Mouse (Mus musculus) MEL (cell line): ENCODE measurements at regions not wholly inside any gene's neighbourhood (a gene's known extent, or its start where the extent isn't known, plus 50 kb on each side); places are given as distances from the start of the nearest gene placed in this dataset.

Experiments
- DNase-seq: peaks from one replicate; pipeline ENCODE4 v3.0.0; 2011; ENCODE audit warnings: low read depth, low spot score
- H3K27ac ChIP-seq: 2 replicates; pipeline ENCODE4 v1.5.1; 2012; ENCODE audit warnings: low read depth, mild to moderate bottlenecking, control low read depth, low read length, moderate library complexity; ENCODE audit not compliant: control insufficient read depth
- H3K27me3 ChIP-seq, 2 experiments: fragments of 150-350 bp in 1 of 2; sonication (generic) in 1 of 2; 2 replicates each; pipeline ENCODE4 v1.6.1; 2012; ENCODE audit warnings: low read length in 2 of 2, mild to moderate bottlenecking in 2 of 2, improper control_type of control experiment in 1 of 2, moderate library complexity in 1 of 2; ENCODE audit not compliant: insufficient read depth in 2 of 2, control insufficient read depth in 1 of 2
- H3K36me3 ChIP-seq, 2 experiments: 2 replicates each; pipeline ENCODE4 v1.6.1; 2012 to 2014; ENCODE audit warnings: low read length in 2 of 2, improper control_type of control experiment in 1 of 2, inconsistent platforms in 1 of 2, mild to moderate bottlenecking in 1 of 2; ENCODE audit not compliant: insufficient read depth in 2 of 2, control insufficient read depth in 1 of 2
- H3K4me1 ChIP-seq, 2 experiments: fragments of 150-350 bp in 1 of 2; sonication (generic) in 1 of 2; 2 replicates each; pipeline ENCODE4 v1.6.1; 2012; ENCODE audit warnings: low read length in 2 of 2, improper control_type of control experiment in 1 of 2, mild to moderate bottlenecking in 1 of 2; ENCODE audit not compliant: insufficient read depth in 2 of 2, control insufficient read depth in 1 of 2
- H3K4me3 ChIP-seq, 2 experiments: fragments of 150-350 bp in 1 of 2; sonication (generic) in 1 of 2; 2 replicates each; pipeline ENCODE4 v1.5.1; 2012; ENCODE audit warnings: low read depth in 2 of 2, low read length in 2 of 2, mild to moderate bottlenecking in 2 of 2, moderate library complexity in 2 of 2, control low read depth in 1 of 2, improper control_type of control experiment in 1 of 2; ENCODE audit not compliant: control insufficient read depth in 1 of 2, insufficient read depth in 1 of 2
- H3K79me2 ChIP-seq: 2 replicates; pipeline ENCODE4 v1.6.1; 2012; ENCODE audit warnings: mild to moderate bottlenecking, low read length, moderate library complexity; ENCODE audit not compliant: control insufficient read depth, poor library complexity, insufficient read depth
- H3K9ac ChIP-seq: 2 replicates; pipeline ENCODE4 v1.6.1; 2012; ENCODE audit warnings: low read depth, mild to moderate bottlenecking, control low read depth, low read length, moderate library complexity; ENCODE audit not compliant: control insufficient read depth, poor library complexity, severe bottlenecking
- H3K9me3 ChIP-seq: fragments of 150-350 bp; sonication (generic); replicated peaks from 2 replicates; pipeline ENCODE4 v1.6.1; 2012; ENCODE audit warnings: mild to moderate bottlenecking, low read length, improper control_type of control experiment, moderate library complexity; ENCODE audit not compliant: insufficient read depth
- CHD1 ChIP-seq: IDR thresholded peaks from 2 replicates; pipeline ENCODE4 v1.6.1; 2012; ENCODE audit warnings: low read depth, mild to moderate bottlenecking, inconsistent platforms, low read length, improper control_type of control experiment
- CHD2 ChIP-seq: IDR thresholded peaks from 2 replicates; pipeline ENCODE4 v1.6.1; 2011; ENCODE audit warnings: low read length, improper control_type of control experiment
- CTCF ChIP-seq, 3 experiments: IDR thresholded peaks in 2 of 3; conservative IDR thresholded peaks in 1 of 3; 2 replicates each; pipeline ENCODE4 v1.5.1; 2011 to 2012; ENCODE audit warnings: low read length in 3 of 3, low read depth in 2 of 3, mild to moderate bottlenecking in 2 of 3, improper control_type of control experiment in 1 of 3, inconsistent platforms in 1 of 3, mixed read lengths in 1 of 3, moderate library complexity in 1 of 3; ENCODE audit not compliant: control insufficient read depth in 1 of 3, insufficient read depth in 1 of 3, poor library complexity in 1 of 3, severe bottlenecking in 1 of 3
- E2F4 ChIP-seq: IDR thresholded peaks from 2 replicates; pipeline ENCODE4 v1.6.1; 2011; ENCODE audit warnings: low read depth, low read length, improper control_type of control experiment, borderline replicate concordance
- ELF1 ChIP-seq: IDR thresholded peaks from 2 replicates; pipeline ENCODE4 v1.6.1; 2014; ENCODE audit warnings: low read depth, mild to moderate bottlenecking, inconsistent platforms, low read length, improper control_type of control experiment, moderate library complexity
- ETS1 ChIP-seq: IDR thresholded peaks from 2 replicates; pipeline ENCODE4 v1.6.1; 2012; ENCODE audit warnings: low read depth, mild to moderate bottlenecking, inconsistent platforms, low read length, improper control_type of control experiment, moderate library complexity
- GABPA ChIP-seq: IDR thresholded peaks from 2 replicates; pipeline ENCODE4 v1.6.1; 2012; ENCODE audit warnings: low read depth, mild to moderate bottlenecking, inconsistent platforms, low read length, improper control_type of control experiment, moderate library complexity
- JUND ChIP-seq: IDR thresholded peaks from 2 replicates; pipeline ENCODE4 v1.6.1; 2011; ENCODE audit warnings: low read depth, mild to moderate bottlenecking, improper control_type of control experiment, low read length
- KAT2A ChIP-seq: conservative IDR thresholded peaks from 2 replicates; pipeline ENCODE4 v1.6.1; 2012; ENCODE audit warnings: low read depth, low read length, improper control_type of control experiment, inconsistent platforms
- MAFK ChIP-seq: IDR thresholded peaks from 2 replicates; pipeline ENCODE4 v1.6.1; 2011; ENCODE audit warnings: low read depth, mild to moderate bottlenecking, low read length, improper control_type of control experiment, borderline replicate concordance
- MAX ChIP-seq: IDR thresholded peaks from 2 replicates; pipeline ENCODE4 v1.6.1; 2011; ENCODE audit warnings: low read length, improper control_type of control experiment
- MEF2A ChIP-seq: IDR thresholded peaks from 2 replicates; pipeline ENCODE4 v1.6.1; 2014; ENCODE audit warnings: low read depth, mild to moderate bottlenecking, inconsistent platforms, low read length, improper control_type of control experiment; ENCODE audit not compliant: poor library complexity, insufficient replicate concordance, severe bottlenecking; ENCODE audit errors: extremely low read depth
- MYB ChIP-seq: IDR thresholded peaks from 2 replicates; pipeline ENCODE4 v1.6.1; 2011; ENCODE audit warnings: mild to moderate bottlenecking, low read depth, low read length, improper control_type of control experiment
- MYC ChIP-seq: IDR thresholded peaks from 2 replicates; pipeline ENCODE4 v1.6.1; 2011; ENCODE audit warnings: low read depth, mild to moderate bottlenecking, low read length, improper control_type of control experiment, moderate library complexity
- NELFE ChIP-seq: IDR thresholded peaks from 2 replicates; pipeline ENCODE4 v1.6.1; 2011; ENCODE audit warnings: low read depth, low read length, improper control_type of control experiment
- NRF1 ChIP-seq: IDR thresholded peaks from 2 replicates; pipeline ENCODE4 v1.6.1; 2014; ENCODE audit warnings: low read depth, mild to moderate bottlenecking, inconsistent platforms, low read length, improper control_type of control experiment, moderate library complexity; ENCODE audit not compliant: poor library complexity, insufficient read depth, severe bottlenecking
- POLR2AphosphoS2 ChIP-seq: IDR thresholded peaks from 2 replicates; pipeline ENCODE4 v1.6.1; 2011; ENCODE audit warnings: low read length, improper control_type of control experiment
- RAD21 ChIP-seq: IDR thresholded peaks from 2 replicates; pipeline ENCODE4 v1.6.1; 2011; ENCODE audit warnings: mild to moderate bottlenecking, low read depth, low read length, improper control_type of control experiment
- RCOR1 ChIP-seq: IDR thresholded peaks from 2 replicates; pipeline ENCODE4 v1.6.1; 2012; ENCODE audit warnings: low read depth, mild to moderate bottlenecking, inconsistent platforms, low read length, improper control_type of control experiment
- SMC3 ChIP-seq: IDR thresholded peaks from 2 replicates; pipeline ENCODE4 v1.6.1; 2011; ENCODE audit warnings: low read depth, low read length, improper control_type of control experiment
- TBP ChIP-seq: IDR thresholded peaks from 2 replicates; pipeline ENCODE4 v1.8.0; 2011; ENCODE audit warnings: low read depth, low read length, improper control_type of control experiment
- TCF12 ChIP-seq: IDR thresholded peaks from 2 replicates; pipeline ENCODE4 v1.6.1; 2014; ENCODE audit warnings: low read depth, mild to moderate bottlenecking, inconsistent platforms, low read length, improper control_type of control experiment, moderate library complexity
- UBTF ChIP-seq: IDR thresholded peaks from 2 replicates; pipeline ENCODE4 v1.6.1; 2012; ENCODE audit warnings: low read depth, mild to moderate bottlenecking, inconsistent platforms, low read length, improper control_type of control experiment, moderate library complexity, borderline replicate concordance; ENCODE audit not compliant: insufficient read depth
- USF1 ChIP-seq: IDR thresholded peaks from 2 replicates; pipeline ENCODE4 v1.6.1; 2014; ENCODE audit warnings: low read depth, mild to moderate bottlenecking, inconsistent platforms, low read length, improper control_type of control experiment, moderate library complexity
- ZC3H11A ChIP-seq: IDR thresholded peaks from 2 replicates; pipeline ENCODE4 v1.6.1; 2012; ENCODE audit warnings: low read depth, mild to moderate bottlenecking, inconsistent platforms, low read length, improper control_type of control experiment
- ZKSCAN1 ChIP-seq: IDR thresholded peaks from 2 replicates; pipeline ENCODE4 v1.6.1; 2012; ENCODE audit warnings: low read depth, mild to moderate bottlenecking, inconsistent platforms, low read length, improper control_type of control experiment, moderate library complexity
- ZMIZ1 ChIP-seq: IDR thresholded peaks from 2 replicates; pipeline ENCODE4 v1.6.1; 2012; ENCODE audit warnings: low read depth, mild to moderate bottlenecking, inconsistent platforms, low read length, improper control_type of control experiment, moderate library complexity

DNA sequence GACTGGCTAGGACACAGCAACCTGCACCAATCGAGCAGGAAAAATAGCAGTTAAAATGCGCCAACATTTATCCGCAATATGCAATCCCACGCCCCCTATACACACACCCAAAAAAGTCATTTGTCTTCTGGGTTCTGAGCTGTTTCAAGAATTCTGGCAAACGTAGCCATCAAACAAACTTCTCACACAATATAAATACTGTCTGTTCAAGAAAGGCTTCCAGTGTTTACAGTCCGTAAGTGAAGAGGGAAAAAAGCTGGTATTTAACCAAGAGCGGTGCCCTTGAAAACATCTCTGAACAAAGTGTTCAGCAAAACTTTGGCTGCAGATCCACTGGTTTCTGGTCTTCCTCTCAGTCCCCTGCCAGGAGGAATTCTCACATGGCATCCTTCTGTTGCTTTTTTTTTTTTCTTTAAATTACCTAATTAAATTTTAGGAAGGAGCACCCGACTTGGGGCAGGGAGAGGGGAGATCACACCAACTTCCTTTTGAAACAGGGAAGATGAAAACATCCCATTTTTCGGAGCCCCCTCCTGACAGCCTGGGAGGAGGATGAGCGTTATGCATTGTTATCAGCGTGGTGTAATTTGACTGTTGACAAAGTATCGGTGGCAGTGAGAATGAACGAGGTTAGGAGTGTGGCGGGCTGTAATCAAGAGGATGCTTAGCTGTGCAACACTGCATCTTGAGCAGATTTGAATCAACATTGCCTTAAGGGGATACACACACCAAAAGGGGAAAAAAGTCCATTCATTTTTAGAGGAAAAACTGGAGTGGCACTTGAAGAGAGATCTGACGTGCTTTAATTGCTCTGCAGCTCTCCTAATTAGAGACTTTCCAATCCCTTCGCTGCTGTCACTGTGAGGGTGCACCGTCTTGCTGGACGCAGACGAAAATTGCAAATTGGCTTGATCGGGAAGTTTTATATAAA lies 267.6 kb downstream of the Meis1 start:
- Histone ChIP-seq H3K36me3 (no peaks in the 10 kb centered on the region), H3K27me3 (peaks cover 17 to 29% of the 10 kb centered on the region in 2 experiments), H3K27ac (no peak overlapping the region), H3K4me3 (no peak overlapping the region), H3K79me2 (no peaks in the 10 kb centered on the region), H3K9ac (no peak overlapping the region)
- no peak for DNase-seq
- TF ChIP-seq RAD21 (no peak), GABPA (no peak), TCF12 (no peak), CTCF (IDR thresholded peaks at IDR 0.05 in 2 of 3, conservative IDR thresholded peaks at IDR 0.05 in 1 of 3; ENCODE audit: control insufficient read depth in 1 of 3, insufficient read depth in 1 of 3, low read depth in 2 of 3, low read length in 3 of 3, poor library complexity in 1 of 3, severe bottlenecking in 1 of 3) (no peak), USF1 (no peak), TBP (no peak), ELF1 (no peak), MAFK (no peak), RCOR1 (no peak), ETS1 (no peak), E2F4 (no peak), SMC3 (no peak), CHD2 (no peak)
- TF ChIP-seq, all 39 proteins: peak for 0
- no peaks in the 10 kb centered on the region for H3K4me1 ChIP-seq
- no peaks in the 10 kb centered on the region for H3K9me3 ChIP-seq

DNA sequence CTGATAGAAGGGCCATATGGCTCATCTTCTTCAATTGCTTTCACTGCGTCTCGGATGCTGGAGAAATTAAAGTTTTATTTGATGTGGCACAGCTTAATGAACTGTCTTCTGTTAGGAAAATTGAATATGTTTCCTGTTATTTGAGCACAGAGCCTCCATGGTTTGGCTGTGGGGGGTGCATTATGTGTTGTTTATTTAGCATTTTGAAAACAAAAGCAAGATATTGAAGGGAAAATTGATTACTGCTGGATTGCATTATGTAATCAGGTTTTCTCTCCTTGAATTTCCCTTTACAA lies 268.8 kb downstream of the Meis1 start:
- no peaks in the 10 kb centered on the region for H3K9me3 ChIP-seq
- DNase-seq, result no peak
- no peak overlapping the region for H3K27ac ChIP-seq
- no peaks in the 10 kb centered on the region for H3K36me3 ChIP-seq
- H3K79me2 ChIP-seq, result no peaks in the 10 kb centered on the region
- peaks cover 17 to 30% of the 10 kb centered on the region in 2 experiments for H3K27me3 ChIP-seq
- no peak overlapping the region for H3K9ac ChIP-seq
- H3K4me3 ChIP-seq, result no peak overlapping the region
- TF ChIP-seq ZMIZ1 (no peak), MYB (no peak), SMC3 (no peak), ZC3H11A (no peak), MAX (no peak), RAD21 (no peak), MAFK (no peak), NELFE (no peak), CHD1 (no peak), MEF2A (no peak), MYC (no peak), NRF1 (no peak), ZKSCAN1 (no peak), POLR2AphosphoS2 (no peak), CTCF (IDR thresholded peaks at IDR 0.05 in 2 of 3, conservative IDR thresholded peaks at IDR 0.05 in 1 of 3; ENCODE audit: control insufficient read depth in 1 of 3, insufficient read depth in 1 of 3, low read depth in 2 of 3, low read length in 3 of 3, poor library complexity in 1 of 3, severe bottlenecking in 1 of 3) (no peak), JUND (no peak), ETS1 (no peak), TCF12 (no peak), KAT2A (no peak), UBTF (no peak)
- TF ChIP-seq, all 39 proteins: peak for 0
- H3K4me1 ChIP-seq, result no peaks in the 10 kb centered on the region
